Mouse (Mus musculus) thymus, postnatal 36 days (tissue): Measurements from ENCODE around the gene Zfp280d.
A peak's percentile ranks its signal among the peaks of the same experiment; 100 is the strongest.
"Not testable (repeated sequence)": the region's sequence is repeated elsewhere in the genome, so short reads cannot be mapped to it uniquely, and the experiment has no call there.

Source experiments
- DNase-seq, 2 experiments: peaks; one replicate each; pipeline ENCODE4 v3.0.0; 2022; ENCODE audit warnings: mixed read lengths in 2 of 2

The Zfp280d gene

DNA sequence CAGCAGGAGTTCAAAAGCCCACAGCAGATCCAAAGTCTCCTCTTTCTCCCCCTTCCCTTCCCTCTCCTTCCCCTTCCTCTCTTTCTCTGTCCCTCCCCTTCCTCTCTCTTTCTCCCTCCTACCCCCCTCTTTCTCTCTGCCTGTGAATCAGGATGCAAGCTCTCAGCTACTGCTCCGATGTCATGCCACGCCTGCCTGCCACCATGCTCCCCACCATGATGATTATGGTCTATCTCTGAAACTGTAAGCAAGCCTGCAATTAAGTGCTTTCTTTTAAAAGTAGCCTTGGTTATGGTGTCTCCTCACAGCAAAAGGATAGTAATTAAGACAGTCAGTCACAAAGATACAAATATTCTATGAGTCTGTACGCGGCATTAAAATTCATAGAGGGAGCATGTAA is 100.3 kb downstream of the Zfp280d start:
- peak in 1 of 2 experiments; percentile 38 for DNase-seq

DNA sequence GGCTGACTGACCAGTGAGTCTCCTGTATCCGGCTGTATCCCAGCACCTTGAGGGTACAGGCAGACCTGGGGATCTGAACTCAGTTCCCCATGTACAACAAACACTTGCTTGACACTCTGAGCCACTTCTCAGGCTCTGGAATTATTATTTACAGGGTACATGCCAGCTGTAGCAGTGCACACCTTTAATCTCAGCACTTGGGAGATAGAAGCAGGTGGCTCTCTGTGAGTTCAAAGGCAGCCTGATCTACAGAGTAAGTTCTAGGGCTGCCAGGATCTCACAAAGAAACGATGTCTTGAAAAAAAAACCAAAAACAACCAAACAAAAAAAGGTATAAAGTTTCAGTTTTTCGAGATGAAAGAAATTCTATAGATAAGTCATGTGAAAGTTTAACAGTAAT is 101.0 kb downstream of the Zfp280d start:
- peak; percentile 31 to 53 for DNase-seq

DNA sequence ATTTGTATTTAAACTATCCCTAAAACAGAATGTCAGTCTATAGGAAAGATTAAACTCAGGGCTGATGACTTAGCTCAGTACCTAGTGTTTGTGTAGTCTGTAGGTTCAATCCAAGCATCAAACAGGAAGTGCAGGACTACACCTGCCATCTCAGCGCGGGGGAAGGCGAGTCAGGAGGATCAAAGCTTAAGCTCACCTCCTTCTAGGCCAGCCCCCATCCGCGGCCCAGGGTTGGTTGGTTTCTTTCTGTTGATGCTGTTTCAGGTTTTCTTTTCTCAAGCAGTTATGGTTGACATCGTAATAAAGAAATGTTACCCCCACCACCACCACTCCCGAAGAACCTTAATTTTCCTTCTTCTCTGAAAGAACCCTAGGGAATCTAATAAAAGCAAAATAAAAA is 111.1 kb downstream of the Zfp280d start:
- peak; percentile 65 to 83 for DNase-seq

DNA sequence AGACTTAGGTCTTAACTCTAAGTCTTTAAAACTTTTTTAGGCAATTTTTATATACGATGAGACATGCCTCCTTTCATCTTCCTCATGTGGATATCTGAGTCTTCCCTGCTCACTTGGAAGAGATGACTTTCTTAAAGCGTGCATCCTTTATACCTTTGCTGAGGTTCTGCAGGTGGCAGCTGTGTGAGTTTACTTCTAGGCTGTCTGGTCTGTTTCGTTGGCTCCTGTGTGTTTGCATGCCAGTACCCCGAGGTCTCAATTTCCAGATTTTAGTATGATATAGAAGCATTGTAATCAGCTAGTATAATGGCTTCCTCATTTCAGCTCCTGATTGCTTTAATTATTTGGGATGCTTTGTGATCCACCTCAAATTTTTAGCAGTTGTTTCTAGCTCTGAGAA is 114.3 kb downstream of the Zfp280d start:
- DNase-seq: peak in 1 of 2 experiments; percentile 59

DNA sequence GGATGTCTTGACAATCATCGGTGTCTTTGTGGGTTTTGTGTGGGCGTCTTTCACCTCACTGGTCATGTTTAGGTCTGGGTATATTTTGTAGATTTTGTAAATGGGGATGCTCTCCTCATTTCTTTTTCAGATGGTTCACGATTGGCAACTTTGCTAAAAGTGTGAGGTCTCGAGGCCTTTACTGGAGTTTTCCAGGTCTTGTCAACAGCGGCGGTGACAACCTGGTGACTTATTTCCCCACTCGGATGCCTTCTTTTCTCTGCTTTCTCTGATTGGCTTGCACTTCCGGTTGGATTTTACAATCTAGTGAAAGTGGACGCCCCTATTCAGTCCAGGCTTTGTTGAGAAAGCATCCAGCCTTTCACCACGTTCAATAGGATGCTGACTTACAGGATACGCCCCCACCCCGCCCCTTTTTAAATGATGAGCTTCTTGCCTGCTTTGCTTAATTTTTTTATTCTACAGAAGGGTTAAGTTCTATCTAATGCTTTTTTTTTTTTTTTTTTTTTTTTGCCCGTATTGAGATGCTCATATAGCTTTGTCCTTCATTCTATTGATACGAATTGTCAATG is 114.9 kb downstream of the Zfp280d start:
- DNase-seq: peak; percentile 36 to 50

DNA sequence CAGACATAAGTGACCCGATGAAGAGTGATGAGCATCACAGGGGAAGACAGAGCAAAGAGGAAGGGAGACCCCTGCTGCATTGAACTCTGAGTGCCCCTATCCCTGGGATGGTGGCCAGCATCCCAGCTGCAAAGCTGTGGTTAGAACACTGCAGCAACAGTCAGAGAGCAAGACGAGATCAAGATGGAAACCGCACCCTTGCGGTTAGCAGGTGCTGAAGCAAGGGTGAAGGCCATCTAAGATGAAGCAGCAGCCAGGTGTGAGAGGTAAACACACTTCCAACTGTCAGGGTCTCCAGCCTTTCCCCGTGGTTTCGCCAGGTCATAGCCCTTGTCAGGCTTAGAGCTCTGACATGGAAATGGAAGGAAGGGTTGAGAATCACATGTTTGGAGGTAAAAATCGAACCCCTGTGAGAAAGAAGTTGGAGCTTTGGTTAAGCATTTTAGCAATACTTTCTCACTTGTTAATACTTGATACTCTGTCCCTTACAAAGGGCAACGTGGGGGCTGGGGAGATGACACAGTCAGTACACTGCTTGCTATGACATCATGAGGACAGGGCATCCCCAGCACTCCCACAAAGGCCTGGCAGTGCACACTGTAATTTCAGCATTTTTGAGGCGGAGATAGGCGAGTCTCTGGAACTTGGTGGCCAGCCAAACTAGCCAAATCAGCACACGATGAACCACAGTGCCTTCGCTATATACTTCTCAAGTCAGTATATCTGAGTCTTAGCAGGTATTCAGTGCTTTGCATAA is 115.8 kb downstream of the Zfp280d start:
- peak; percentile 83 to 94 for DNase-seq

DNA sequence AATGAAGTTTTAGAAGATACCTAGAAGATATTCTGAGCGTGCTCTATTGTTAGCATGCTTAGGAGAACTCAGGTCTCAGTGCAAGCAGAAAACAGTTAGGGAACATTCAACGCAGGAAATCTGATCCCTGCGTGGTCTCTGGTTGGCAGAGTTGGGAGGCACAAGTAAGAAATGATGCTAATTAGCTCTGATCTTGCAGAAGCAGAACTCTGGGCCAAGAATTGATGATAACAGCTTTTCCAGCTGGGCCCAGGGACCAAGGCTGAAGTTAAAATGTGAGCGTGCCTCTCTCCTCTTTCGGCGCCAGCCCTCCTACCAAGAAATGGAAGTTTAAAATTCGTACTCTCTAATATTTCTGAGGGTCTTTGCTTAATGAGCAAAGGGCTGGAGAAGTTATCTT is 118.0 kb downstream of the Zfp280d start:
- no peak for DNase-seq

DNA sequence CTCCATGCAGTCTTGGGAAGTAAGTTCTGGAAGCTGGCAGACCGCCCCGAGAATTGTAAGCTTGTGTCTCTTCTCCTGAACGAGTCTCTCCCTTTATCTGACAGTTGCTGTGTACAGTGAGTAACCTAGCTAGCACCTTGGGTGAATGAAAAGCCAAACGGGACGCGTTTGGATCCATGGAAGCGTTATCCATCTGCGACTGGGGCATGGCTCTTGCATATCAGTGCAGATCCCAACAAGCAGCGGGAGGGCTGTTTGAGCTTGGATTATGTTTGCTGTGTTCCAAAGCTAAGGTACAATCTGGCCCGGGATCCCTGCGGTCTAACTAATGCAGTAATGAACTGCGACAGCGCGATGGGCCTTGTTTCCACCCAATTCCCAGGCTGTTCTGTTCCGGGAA is 118.6 kb downstream of the Zfp280d start:
- peak; percentile 36 to 39 for DNase-seq

DNA sequence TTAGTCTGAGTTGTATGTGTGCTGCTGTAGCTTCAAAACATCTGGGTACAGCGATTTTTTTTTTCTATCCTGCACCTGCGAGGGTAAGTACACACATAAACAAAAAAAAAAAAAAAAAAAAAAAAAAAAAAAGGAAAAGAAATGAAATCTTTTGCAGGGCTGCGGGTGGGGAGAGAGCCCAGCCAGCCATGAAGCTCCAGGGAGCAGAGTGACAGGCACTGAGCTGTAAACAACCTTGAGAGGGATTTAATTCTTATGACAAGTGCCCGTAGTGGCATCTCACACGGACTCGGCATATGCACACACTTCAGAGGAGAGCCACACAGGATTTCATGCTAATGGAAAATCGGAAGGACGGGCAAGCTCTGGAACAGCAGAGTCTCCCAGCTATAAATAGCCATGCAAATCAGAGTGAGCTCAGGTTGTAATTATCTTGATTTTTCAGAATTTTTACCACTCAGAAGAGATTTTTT is 119.2 kb downstream of the Zfp280d start:
- peak; percentile 61 to 77 for DNase-seq

DNA sequence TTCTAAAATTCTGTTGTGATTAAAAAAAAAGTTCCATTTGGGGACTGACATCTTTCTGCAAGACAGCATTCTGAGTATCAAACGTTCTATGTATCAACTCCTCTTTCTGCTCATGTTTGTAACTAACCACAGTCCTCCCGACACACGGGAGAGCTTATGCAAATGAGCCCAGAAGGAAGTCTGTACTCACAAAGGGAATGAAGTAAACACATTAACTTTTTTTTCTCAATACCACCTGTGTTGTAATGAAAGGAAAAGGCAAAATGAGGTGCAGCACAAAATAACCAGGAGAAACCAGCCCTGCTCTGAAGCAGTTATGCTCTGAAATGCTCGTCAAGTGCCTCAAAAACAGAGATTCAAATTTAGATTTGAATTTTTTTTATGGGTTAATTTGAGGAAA is 125.5 kb downstream of the Zfp280d start:
- peak in 1 of 2 experiments; percentile 37 for DNase-seq

DNA sequence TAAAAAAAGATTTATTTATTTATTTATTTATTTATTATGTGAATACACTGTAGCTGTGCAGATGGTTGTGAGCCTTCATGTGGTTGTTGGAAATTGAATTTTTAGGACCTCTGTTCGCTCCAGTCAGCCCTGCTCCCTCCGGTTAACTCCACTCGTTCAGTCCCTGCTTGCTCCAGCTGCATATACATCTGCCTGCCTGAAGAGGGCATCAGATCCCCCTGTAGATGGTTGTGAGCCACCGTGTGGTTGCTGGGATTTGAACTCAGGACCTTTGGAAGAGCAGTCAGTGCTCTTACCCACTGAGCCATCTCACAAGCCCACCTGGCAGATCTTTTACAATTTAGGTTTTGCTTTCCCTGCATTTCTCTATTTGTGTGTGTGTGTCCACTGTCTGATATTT is 127.1 kb downstream of the Zfp280d start:
- DNase-seq: not testable (repeated sequence)

DNA sequence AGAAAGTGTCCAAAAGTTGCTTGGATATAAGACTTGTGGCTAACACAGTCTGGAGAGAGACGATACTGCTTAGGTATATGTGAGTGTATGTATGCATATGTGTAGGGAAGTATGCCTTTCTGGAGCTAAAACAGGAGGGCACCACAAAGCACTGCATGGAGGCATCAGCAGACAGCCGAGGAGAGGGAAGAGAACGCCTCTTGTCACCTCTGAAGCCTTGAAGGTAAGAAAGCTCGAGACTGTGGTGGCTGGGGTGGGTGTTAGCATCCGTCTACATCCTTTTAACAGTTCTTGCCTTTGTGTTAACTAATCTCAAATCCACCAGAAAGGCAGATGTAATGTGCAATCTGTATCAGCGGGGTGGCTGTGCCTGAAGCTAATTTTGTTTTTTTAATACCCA is 128.8 kb downstream of the Zfp280d start:
- peak; percentile 56 to 68 for DNase-seq

DNA sequence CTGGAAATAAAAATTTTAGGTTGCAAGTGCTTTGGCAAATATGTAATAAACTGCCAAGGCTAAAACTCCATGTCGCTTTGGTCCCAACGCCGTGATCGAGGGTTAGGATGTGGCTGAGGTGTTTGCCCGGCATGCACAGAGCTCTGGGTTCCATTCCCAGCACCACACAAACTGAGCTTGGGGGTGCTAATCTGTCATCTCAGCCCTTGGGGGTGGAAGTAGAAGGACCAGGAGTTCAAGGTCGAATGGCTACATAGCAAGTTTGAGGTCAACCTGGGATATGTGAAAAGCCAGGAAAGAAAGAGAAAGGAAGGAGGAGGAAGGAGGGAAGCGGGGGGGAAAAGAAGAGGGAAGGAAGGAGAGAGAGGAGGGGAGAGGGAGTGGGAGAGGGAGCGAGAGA is 129.8 kb downstream of the Zfp280d start:
- DNase-seq: no peak

DNA sequence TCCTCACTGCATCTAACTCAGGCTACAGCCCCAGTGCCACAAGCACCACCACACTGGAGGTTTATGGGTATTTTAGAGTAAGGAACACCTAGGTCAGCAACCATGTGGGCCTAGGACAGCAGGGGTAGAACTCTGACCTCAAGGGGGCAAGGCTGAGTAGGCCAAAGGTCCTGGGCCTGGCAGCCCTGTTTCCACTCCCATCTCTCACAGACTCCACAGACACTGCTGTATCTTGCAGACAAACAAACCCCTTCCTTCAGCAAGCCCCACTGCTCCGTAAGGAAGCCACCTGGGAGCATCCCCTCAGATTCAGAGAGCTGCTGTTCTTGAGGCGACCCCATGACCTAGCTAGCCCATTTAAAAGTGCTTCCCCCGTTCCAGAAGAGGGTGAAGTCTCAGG is 130.3 kb downstream of the Zfp280d start:
- DNase-seq: peak; percentile 48 to 53

DNA sequence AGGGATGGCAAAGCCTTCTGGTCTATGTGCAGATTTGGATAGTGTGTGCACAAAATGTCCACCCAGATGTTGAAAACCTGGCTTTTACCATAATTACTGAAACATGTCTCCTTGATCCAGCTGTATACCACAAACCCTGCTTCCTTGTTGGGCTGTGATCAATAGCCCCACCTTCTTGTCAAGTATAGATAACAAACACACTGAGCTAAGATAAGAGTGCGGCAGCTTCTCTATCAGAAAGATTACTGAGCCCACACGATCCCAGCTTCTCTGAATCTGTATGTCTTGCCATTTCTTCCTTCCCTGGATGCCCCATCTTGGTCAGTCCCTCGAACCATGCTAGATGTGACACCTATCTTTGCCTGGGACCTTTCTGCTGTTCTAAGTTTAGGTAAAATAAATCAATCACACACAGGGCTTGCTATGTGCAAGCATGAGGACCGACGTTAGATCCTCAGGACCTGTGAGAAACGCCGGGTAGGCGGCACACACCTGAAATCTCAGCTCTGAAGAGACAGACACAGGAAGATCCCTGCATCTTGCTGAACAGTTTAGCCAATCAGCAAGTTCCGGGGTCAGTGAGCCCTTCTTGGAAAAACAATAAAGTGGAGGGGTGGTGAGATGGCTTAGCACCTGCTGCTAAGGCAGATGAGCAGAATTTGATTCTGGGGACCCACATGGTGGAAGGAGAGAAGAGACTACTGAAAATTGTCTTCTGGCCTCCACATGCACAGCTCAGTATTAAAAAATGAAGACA is 131.4 kb downstream of the Zfp280d start:
- peak; percentile 45 to 54 for DNase-seq

DNA sequence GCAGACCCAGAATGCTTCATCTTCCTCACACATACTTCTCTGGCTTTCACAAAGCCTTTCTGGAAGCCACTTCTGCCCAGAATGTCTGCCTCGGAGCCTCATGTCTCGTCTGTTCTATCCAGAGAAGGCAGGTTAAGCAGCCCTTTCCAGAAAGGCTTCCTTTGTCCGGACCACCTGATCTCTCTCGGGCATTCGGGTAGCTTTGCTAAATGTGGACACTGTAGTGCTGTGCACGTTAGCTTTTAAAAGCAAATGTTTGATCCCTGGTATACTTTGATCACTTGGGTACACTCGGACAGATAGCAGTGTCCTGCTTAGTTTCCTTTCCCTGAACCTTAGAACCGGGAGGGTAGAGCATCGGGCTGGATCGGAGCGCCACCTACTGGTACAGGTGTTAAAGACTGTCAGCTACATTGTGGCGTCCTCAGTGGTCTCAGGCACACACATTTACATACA is 133.5 kb downstream of the Zfp280d start:
- peak; percentile 91 to 93 for DNase-seq

DNA sequence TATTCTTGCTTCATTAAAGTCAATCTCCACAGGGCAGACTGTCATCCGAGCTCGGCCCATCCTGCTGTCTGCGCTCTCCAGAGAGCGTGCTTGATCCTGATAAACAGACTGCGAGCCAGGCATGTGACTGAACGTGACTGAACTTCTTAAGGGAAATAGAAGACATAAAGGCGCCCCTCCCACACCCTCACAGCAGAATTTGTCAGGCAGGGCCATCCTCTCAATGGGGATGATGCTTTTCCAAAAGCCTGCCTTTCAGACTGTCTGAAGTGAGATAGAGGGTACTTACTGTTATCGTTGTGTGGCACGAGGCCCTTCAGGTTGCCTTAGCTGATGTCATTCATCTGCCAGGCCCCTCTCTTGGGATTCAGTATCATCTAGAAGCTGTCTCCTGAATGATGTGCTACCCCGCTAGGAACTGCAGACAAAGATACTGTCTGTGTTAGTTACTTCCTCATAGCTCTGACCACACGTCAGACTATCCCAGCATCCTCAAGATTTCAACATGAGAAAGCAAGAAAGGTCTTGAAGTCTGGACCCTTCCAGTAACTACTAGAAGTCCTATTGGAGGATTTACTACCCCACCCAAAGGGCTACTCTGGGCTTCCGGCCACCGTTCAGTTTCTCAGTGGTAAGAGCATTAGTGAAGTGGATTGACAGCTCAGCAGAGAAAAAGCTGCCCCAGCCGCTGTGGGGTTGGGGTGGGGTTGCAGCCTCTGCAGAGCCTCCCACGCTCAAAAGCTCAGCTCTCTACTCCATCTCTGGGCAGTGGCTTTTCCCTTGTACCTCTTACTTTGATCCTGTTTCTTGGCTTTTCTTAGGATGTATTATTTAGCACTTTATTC is 134.9 kb downstream of the Zfp280d start:
- peak; percentile 59 for DNase-seq

DNA sequence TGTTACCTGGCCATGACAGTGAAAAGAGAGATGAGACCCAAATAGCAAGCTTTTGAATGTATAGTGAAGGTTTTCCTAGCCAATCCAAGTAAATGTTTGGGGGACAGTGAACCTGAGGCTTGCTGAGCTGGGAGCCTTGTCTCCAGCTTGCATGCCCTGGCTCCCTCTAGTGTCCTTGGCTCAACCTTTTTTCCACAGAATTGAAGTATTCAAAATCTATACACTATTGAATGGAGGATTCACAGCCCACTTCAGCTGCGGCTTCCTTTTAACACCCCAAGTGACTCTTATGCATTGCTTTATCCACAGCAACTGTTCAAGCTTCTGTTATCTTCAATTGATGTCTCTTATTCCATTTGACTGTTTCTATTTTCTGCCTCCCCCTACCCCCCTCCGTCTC is 137.1 kb downstream of the Zfp280d start:
- DNase-seq: peak; percentile 45 to 47
